Mouse (Mus musculus) liver, adult 2 months (tissue): ENCODE data around the gene Phlda3. TPM values are rescaled to one million over a fixed set of nuclear protein-coding genes. Genes with fewer than 3 reads are reported as not detected.

Experiments used
- DNase-seq: peaks from one replicate; pipeline ENCODE4 v3.0.0-alpha.2; 2011; ENCODE audit warnings: low read depth, low spot score; ENCODE audit errors: extremely low read depth
- H3K27ac ChIP-seq: fragments of 200-500 bp; replicated peaks from 2 replicates; pipeline ENCODE4 v1.5.1; 2012; ENCODE audit warnings: low read depth, mild to moderate bottlenecking, control low read depth, inconsistent platforms, low read length; ENCODE audit not compliant: insufficient read depth
- H3K27me3 ChIP-seq: fragments of 200-500 bp; 2 replicates; pipeline ENCODE4 v1.6.1; 2012; ENCODE audit warnings: mild to moderate bottlenecking, moderate library complexity, low read length, inconsistent platforms; ENCODE audit not compliant: control insufficient read depth, insufficient read depth
- H3K36me3 ChIP-seq: fragments of 200-500 bp; 2 replicates; pipeline ENCODE4 v1.6.1; 2012; ENCODE audit warnings: low read length, inconsistent platforms; ENCODE audit not compliant: control insufficient read depth, insufficient read depth
- H3K4me1 ChIP-seq: fragments of 200-500 bp; 2 replicates; pipeline ENCODE4 v1.6.1; 2011; ENCODE audit warnings: low read length; ENCODE audit not compliant: control insufficient read depth, insufficient read depth
- H3K4me3 ChIP-seq: fragments of 200-500 bp; 2 replicates; pipeline ENCODE4 v1.5.1; 2011; ENCODE audit warnings: low read depth, mild to moderate bottlenecking, control low read depth, low read length, moderate library complexity; ENCODE audit not compliant: insufficient read depth
- H3K79me2 ChIP-seq: fragments of 200-500 bp; 2 replicates; pipeline ENCODE4 v1.6.1; 2012; ENCODE audit warnings: inconsistent platforms, mild to moderate bottlenecking, low read length, moderate library complexity; ENCODE audit not compliant: control insufficient read depth, insufficient read depth
- H3K9ac ChIP-seq: fragments of 200-500 bp; 2 replicates; pipeline ENCODE4 v1.6.1; 2012; ENCODE audit warnings: low read depth, mild to moderate bottlenecking, control low read depth, inconsistent platforms, low read length
- CTCF ChIP-seq: fragments of 200-500 bp; IDR thresholded peaks from 2 replicates; pipeline ENCODE4 v1.5.1; 2011; ENCODE audit warnings: low read depth, low read length, control low read depth
- POLR2A ChIP-seq: fragments of 200-500 bp; IDR thresholded peaks from 2 replicates; pipeline ENCODE4 v1.6.1; 2011; ENCODE audit warnings: low read length, control low read depth; ENCODE audit not compliant: insufficient read depth; ENCODE audit errors: extremely low read depth
- WGBS: fragments of 180-500 bp; shearing (Covaris S2); methylation state at CpG from one replicate; pipeline ENCODE4 v1.1.7; 2018; 5-methylcytosine and 5-hydroxymethylcytosine counted together
- polyA plus RNA-seq: library from polyadenylated mRNA; depleted of rRNA; stranded (reverse); fragments of >200 nt; gene quantifications from 2 replicates; pipeline ENCODE4 v1.2.3, GENCODE M21; 2012
- total RNA-seq: library from RNA; depleted of rRNA; stranded (reverse); fragments of >200 nt; gene quantifications from 2 replicates; pipeline ENCODE4 v1.2.3, GENCODE M21; 2014

Phlda3 gene
- total and polyA plus RNA-seq, 2 experiments: 1.7 to 1.8 TPM

GRCm38 (mm10) chr1:135768400-135768799, 2.5 kb downstream of the Phlda3 start:
- Histone ChIP-seq H3K36me3 (no peaks in the 10 kb centered on the region), H3K9ac (no peak overlapping the region), H3K27ac (no peak overlapping the region), H3K4me1 (no peaks in the 10 kb centered on the region), H3K4me3 (no peak overlapping the region), H3K79me2 (no peaks in the 10 kb centered on the region), H3K27me3 (peaks cover 11% of the 10 kb centered on the region; the same call in 1 of the 2 replicates)
- DNase-seq: no peak
- TF ChIP-seq CTCF (no peak), POLR2A (no peak)
- 89% methylated on average over 2 of the region's 2 CpGs for WGBS

GRCm38 (mm10) chr1:135770237-135770636, 4.3 kb downstream of the Phlda3 start:
- Histone ChIP-seq H3K27me3 (peaks cover 11% of the 10 kb centered on the region; the same call in 1 of the 2 replicates), H3K36me3 (no peaks in the 10 kb centered on the region), H3K9ac (no peak overlapping the region), H3K4me3 (no peak overlapping the region), H3K27ac (no peak overlapping the region), H3K4me1 (no peaks in the 10 kb centered on the region), H3K79me2 (no peaks in the 10 kb centered on the region)
- TF ChIP-seq POLR2A: no peak
- no peak for TF ChIP-seq CTCF
- DNase-seq: no peak
- WGBS: 62% methylated on average over 7 of the region's 7 CpGs

GRCm38 (mm10) chr1:135770896-135771572, 5.1 kb downstream of the Phlda3 start:
- whole genome bisulfite sequencing: 65% methylated on average over 12 of the region's 12 CpGs
- Histone ChIP-seq H3K36me3 (no peaks in the 10 kb centered on the region), H3K4me3 (no peak overlapping the region), H3K79me2 (no peaks in the 10 kb centered on the region), H3K4me1 (no peaks in the 10 kb centered on the region), H3K27me3 (peaks cover 4% of the 10 kb centered on the region; the same call in 1 of the 2 replicates), H3K9ac (no peak overlapping the region), H3K27ac (no peak overlapping the region)
- DNase-seq: no peak
- TF ChIP-seq POLR2A (no peak), CTCF (no peak)

GRCm38 (mm10) chr1:135771573-135771970, 5.7 kb downstream of the Phlda3 start:
- Histone ChIP-seq H3K36me3 (no peaks in the 10 kb centered on the region), H3K27ac (no peak overlapping the region), H3K4me3 (no peak overlapping the region), H3K79me2 (no peaks in the 10 kb centered on the region), H3K4me1 (no peaks in the 10 kb centered on the region; the same call in 1 of the 2 replicates), H3K27me3 (0 out of 2 replicates have a peak, but pooled peaks cover 2% of the 10 kb centered on the region), H3K9ac (no peak overlapping the region)
- WGBS: 61% methylated on average over 8 of the region's 8 CpGs
- no peak for TF ChIP-seq POLR2A
- no peak for TF ChIP-seq CTCF
- DNase-seq: no peak

GRCm38 (mm10) chr1:135776596-135776995, 10.7 kb downstream of the Phlda3 start:
- H3K36me3 ChIP-seq: no peaks in the 10 kb centered on the region
- no peak overlapping the region for H3K4me3 ChIP-seq
- H3K9ac ChIP-seq: no peak overlapping the region
- H3K27me3 ChIP-seq: 0 out of 2 replicates have a peak, but pooled peaks cover under 1% of the 10 kb centered on the region
- H3K79me2 ChIP-seq: no peaks in the 10 kb centered on the region
- no peak for TF ChIP-seq CTCF
- TF ChIP-seq POLR2A: no peak
- no peaks in the 10 kb centered on the region; the same call in 1 of the 2 replicates for H3K4me1 ChIP-seq
- no peak overlapping the region for H3K27ac ChIP-seq
- DNase-seq: no peak

GRCm38 (mm10) chr1:135777046-135777445, 11.1 kb downstream of the Phlda3 start:
- Histone ChIP-seq H3K4me3 (no peak overlapping the region), H3K36me3 (no peaks in the 10 kb centered on the region), H3K79me2 (no peaks in the 10 kb centered on the region), H3K9ac (no peak overlapping the region), H3K27me3 (no peaks in the 10 kb centered on the region), H3K4me1 (no peaks in the 10 kb centered on the region; the same call in 1 of the 2 replicates), H3K27ac (no peak overlapping the region)
- DNase-seq: no peak
- WGBS: 86% methylated on average over 1 of the region's 1 CpGs
- TF ChIP-seq POLR2A (no peak), CTCF (no peak)
